Mouse (Mus musculus) spleen, adult 2 months (tissue): Measurements from ENCODE around the gene Cd53. TPM values are rescaled to one million over a fixed set of nuclear protein-coding genes. Genes with fewer than 3 reads are reported as not detected.
A peak's percentile ranks its signal among the peaks of the same experiment; 100 is the strongest.

Source experiments
- DNase-seq, 2 experiments: peaks; one replicate each; pipeline versions ENCODE4 v3.0.0 to v3.0.0-alpha.2; 2012 to 2021; ENCODE audit warnings: low spot score in 2 of 2, low read depth in 1 of 2
- H3K27ac ChIP-seq: fragments of 200-500 bp; 2 replicates; pipeline ENCODE4 v1.5.1; 2012; ENCODE audit warnings: low read length, inconsistent platforms; ENCODE audit not compliant: insufficient read depth
- H3K27me3 ChIP-seq: fragments of 200-500 bp; 2 replicates; pipeline ENCODE4 v1.6.1; 2012; ENCODE audit warnings: mild to moderate bottlenecking, moderate library complexity, low read length, inconsistent platforms; ENCODE audit not compliant: control insufficient read depth, insufficient read depth
- H3K36me3 ChIP-seq: fragments of 200-500 bp; 2 replicates; pipeline ENCODE4 v1.6.1; 2012; ENCODE audit warnings: mild to moderate bottlenecking, low read length, inconsistent platforms; ENCODE audit not compliant: control insufficient read depth, insufficient read depth
- H3K4me1 ChIP-seq: fragments of 200-500 bp; 2 replicates; pipeline ENCODE4 v1.6.1; 2011; ENCODE audit warnings: inconsistent platforms; ENCODE audit not compliant: control insufficient read depth, insufficient read depth, insufficient read length
- H3K4me3 ChIP-seq: fragments of 200-500 bp; 2 replicates; pipeline ENCODE4 v1.5.1; 2011; ENCODE audit warnings: mild to moderate bottlenecking, inconsistent platforms; ENCODE audit not compliant: insufficient read depth, insufficient read length; ENCODE audit errors: extremely low read depth
- CTCF ChIP-seq: fragments of 200-500 bp; IDR thresholded peaks from 2 replicates; pipeline ENCODE4 v1.5.1; 2011; ENCODE audit warnings: mild to moderate bottlenecking, inconsistent platforms; ENCODE audit not compliant: insufficient read depth, insufficient read length, insufficient replicate concordance; ENCODE audit errors: extremely low read depth
- POLR2A ChIP-seq: fragments of 200-500 bp; IDR thresholded peaks from 2 replicates; pipeline ENCODE4 v1.6.1; 2011; ENCODE audit warnings: low read depth, low read length, inconsistent platforms
- WGBS: fragments of 180-500 bp; shearing (Covaris S2); methylation state at CpG from one replicate; pipeline ENCODE4 v1.1.7; 2018; 5-methylcytosine and 5-hydroxymethylcytosine counted together
- polyA plus RNA-seq: library from polyadenylated mRNA; depleted of rRNA; stranded (reverse); fragments of >200 nt; gene quantifications from 2 replicates; pipeline ENCODE4 v1.2.3, GENCODE M21; 2012; rRNA removed

Cd53 gene
- polyA plus RNA-seq, 1 experiment: 77.1 TPM

- TF ChIP-seq POLR2A (no peak), CTCF (no peak)
- Histone ChIP-seq H3K4me1 (no peaks in the 10 kb centered on the region; the same call in none of the 2 replicates), H3K36me3 (no peaks in the 10 kb centered on the region), H3K27me3 (no peaks in the 10 kb centered on the region), H3K4me3 (peak overlapping the region; percentile 61), H3K27ac (peak overlapping the region; percentile 97)
- peak in 1 of 2 experiments; percentile 59 for DNase-seq
These were observed 2.0 kb downstream of the Cd53 start for GRCm38 (mm10) chr3:106787972-106788371.

- TF ChIP-seq POLR2A (no peak), CTCF (no peak)
- 25% methylated on average over 3 of the region's 3 CpGs for WGBS
- Histone ChIP-seq H3K27ac (peak overlapping the region; percentile 67; the same call in 1 of the 2 replicates), H3K4me3 (peak overlapping the region; percentile 14; the same call in 1 of the 2 replicates), H3K36me3 (no peaks in the 10 kb centered on the region), H3K4me1 (no peaks in the 10 kb centered on the region; the same call in none of the 2 replicates), H3K27me3 (no peaks in the 10 kb centered on the region)
- DNase-seq: peak; percentile 26 to 57
These were observed 4.8 kb downstream of the Cd53 start for GRCm38 (mm10) chr3:106785130-106785529.

DNA sequence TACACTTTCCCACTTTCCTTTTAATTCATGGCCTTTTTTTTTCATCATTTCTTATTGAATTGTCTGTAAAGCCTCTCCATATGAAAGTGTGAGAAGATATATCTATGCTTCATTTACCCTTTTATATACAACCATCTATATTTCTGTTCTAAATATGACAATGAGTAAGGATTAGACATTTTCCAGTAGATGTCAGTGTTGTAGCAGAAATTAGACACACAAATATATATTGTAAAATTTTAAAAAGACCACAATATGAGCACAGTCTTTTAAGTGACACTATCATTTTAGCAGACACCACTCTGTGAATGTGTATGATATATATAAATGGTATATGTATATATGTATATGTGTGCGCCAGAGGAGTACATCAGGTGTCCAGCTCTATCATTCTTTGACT lies 18.1 kb downstream of the Cd53 start:
- TF ChIP-seq POLR2A: no peak
- TF ChIP-seq CTCF: no peak
- Histone ChIP-seq H3K4me3 (no peak overlapping the region), H3K4me1 (peaks cover 9% of the 10 kb centered on the region), H3K27ac (no peak overlapping the region), H3K36me3 (peaks cover 9% of the 10 kb centered on the region), H3K27me3 (no peaks in the 10 kb centered on the region)
- WGBS: 88% methylated on average over 1 of the region's 1 CpGs
- DNase-seq: no peak

GRCm38 (mm10) chr3:106755898-106756297 lies 34.1 kb downstream of the Cd53 start:
- WGBS: 40% methylated on average over 1 of the region's 1 CpGs
- DNase-seq: no peak
- H3K36me3 ChIP-seq: peaks cover 8% of the 10 kb centered on the region; the same call in 1 of the 2 replicates
- no peak overlapping the region for H3K27ac ChIP-seq
- TF ChIP-seq POLR2A: no peak
- TF ChIP-seq CTCF: no peak
- no peaks in the 10 kb centered on the region for H3K4me1 ChIP-seq
- no peaks in the 10 kb centered on the region for H3K27me3 ChIP-seq
- H3K4me3 ChIP-seq: no peak overlapping the region

DNA sequence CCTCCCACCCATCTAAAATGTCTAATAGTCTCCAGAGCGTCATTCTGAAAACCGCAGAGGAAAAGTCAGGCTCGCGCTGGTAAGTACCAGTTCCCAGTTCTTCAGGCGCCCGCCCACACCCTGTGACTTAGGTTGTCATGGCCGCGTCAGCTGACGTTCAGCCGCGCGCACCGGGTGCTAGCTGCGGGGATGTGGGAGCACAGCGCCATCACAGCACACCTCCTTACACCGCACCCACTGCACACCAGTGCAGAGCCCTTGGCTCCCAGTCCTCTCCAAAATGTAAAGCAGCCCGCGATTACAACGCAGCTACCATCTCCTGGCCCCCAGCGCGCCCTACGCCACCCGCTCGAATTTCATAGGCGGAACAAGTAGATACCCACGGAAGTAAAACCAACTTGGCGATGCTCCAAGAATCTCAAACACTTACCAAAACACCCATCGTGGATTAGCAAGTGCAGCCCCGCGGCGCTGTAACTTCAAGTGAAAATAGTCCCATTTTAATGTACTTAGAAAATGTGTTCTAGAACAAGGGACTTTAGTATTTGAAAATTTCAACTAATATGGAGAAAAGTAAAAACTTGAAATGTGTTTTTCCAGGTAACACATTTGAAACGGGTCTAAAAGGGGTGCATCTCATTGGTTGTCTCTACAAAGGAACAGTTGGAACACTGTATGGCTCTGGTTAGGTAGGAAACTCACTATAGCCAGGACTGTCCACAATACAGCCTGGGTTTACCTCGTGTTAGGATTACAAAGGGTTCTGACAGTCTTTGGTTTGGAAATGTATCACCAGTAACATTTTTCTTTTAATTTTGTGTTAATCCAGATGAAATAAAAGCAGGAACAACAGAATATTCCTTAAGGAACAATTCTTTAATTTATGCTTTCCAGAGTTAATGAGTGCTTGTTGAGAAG lies 67.7 kb downstream of the Cd53 start:
- no peaks in the 10 kb centered on the region for H3K36me3 ChIP-seq
- TF ChIP-seq CTCF (no peak), POLR2A (peak; percentile 37; the same call in 1 of the 2 replicates)
- H3K4me1 ChIP-seq: no peaks in the 10 kb centered on the region
- peak; percentile 81 to 92 for DNase-seq
- peak overlapping the region; percentile 100 for H3K27ac ChIP-seq
- peak overlapping the region; percentile 98 for H3K4me3 ChIP-seq
- under 1% methylated on average over 33 of the region's 33 CpGs for WGBS
- H3K27me3 ChIP-seq: peaks cover 1% of the 10 kb centered on the region; the same call in 1 of the 2 replicates

GRCm38 (mm10) chr3:106721397-106722027 lies 68.4 kb downstream of the Cd53 start:
- peaks cover 1% of the 10 kb centered on the region; the same call in 1 of the 2 replicates for H3K27me3 ChIP-seq
- under 1% methylated on average over 31 of the region's 31 CpGs for WGBS
- TF ChIP-seq CTCF: no peak
- peak; percentile 81 for TF ChIP-seq POLR2A

More at GRCm38 (mm10) chr3:106721397-106722027, 68.4 kb downstream of the Cd53 start:
- Histone ChIP-seq H3K36me3 (no peaks in the 10 kb centered on the region), H3K4me1 (no peaks in the 10 kb centered on the region), H3K27ac (peak overlapping the region; percentile 100), H3K4me3 (peak overlapping the region; percentile 98)
- DNase-seq: peak; percentile 95 to 99

Other genes starting within 250 kb of the Cd53 start
- gene Dram2, start 242.4 kb downstream of the Cd53 start, polyA plus RNA-seq: 12.7 and 16.1 TPM in 2 replicates
- gene Cept1, start 242.3 kb downstream of the Cd53 start, polyA plus RNA-seq: 13.4 and 13.6 TPM in 2 replicates
- gene Lrif1, start 105.2 kb downstream of the Cd53 start, polyA plus RNA-seq: 2.0 and 2.4 TPM in 2 replicates
- not detected in 2 replicates for gene Olfr266, start 36.1 kb upstream of the Cd53 start, polyA plus RNA-seq
- gene Kcna3, start 246.0 kb upstream of the Cd53 start, polyA plus RNA-seq: 21.0 and 32.2 TPM in 2 replicates